Mouse (Mus musculus) adrenal gland, postnatal 25 days (tissue): ENCODE measurements at regions not wholly inside any gene's neighbourhood (a gene's known extent, or its start where the extent isn't known, plus 50 kb on each side); places are given as distances from the start of the nearest gene placed in this dataset.
A peak's percentile ranks its signal among the peaks of the same experiment; 100 is the strongest.

ENCODE experiments used
- DNase-seq: peaks from one replicate; pipeline ENCODE4 v3.0.0; 2021; ENCODE audit warnings: mixed read lengths

DNA sequence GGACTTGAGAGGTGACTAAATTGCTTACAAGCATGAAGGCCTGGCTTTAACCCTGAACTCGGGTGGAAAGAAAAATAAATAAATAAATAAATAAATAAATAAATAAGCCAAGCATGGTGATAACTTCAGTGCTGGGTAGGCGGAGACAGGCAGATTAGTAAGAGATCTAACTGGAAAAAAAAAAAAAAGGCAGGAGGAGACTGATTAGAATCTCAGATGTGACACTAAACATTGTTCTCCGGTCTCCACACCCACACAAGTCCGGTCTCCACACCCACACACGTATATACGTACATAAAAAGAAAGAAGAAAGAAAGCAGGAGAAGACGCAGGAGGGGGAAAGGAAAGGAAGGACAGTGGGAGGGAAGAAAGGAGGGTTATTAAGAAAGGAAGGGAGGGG, 267.8 kb downstream of the Dhx15 start:
- DNase-seq: no peak

- no peak for DNase-seq
Observed at GRCm38 (mm10) chr5:51917812-51918448, 272.4 kb downstream of the Dhx15 start.

- DNase-seq: no peak
Observed at GRCm38 (mm10) chr5:51914731-51915130, 275.6 kb downstream of the Dhx15 start.

DNA sequence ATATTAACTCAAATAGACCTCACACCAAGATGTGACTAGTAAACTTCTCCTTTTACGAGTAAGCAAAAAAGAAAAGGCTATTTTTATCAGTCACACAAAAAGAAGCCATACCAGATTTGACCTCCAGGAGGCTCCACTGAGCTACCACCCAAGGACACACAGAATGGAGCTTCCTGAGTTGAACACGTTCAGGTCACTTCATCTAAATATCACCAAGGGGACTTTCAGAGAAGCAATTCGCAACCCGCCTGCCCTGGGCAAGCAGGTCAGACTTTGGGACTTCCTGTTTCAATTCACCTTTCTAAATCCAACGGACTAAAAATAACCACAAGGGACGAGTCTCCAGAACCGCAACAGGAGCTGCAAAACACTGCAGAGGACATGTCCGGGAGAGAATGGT, 281.5 kb downstream of the Dhx15 start:
- no peak for DNase-seq

DNA sequence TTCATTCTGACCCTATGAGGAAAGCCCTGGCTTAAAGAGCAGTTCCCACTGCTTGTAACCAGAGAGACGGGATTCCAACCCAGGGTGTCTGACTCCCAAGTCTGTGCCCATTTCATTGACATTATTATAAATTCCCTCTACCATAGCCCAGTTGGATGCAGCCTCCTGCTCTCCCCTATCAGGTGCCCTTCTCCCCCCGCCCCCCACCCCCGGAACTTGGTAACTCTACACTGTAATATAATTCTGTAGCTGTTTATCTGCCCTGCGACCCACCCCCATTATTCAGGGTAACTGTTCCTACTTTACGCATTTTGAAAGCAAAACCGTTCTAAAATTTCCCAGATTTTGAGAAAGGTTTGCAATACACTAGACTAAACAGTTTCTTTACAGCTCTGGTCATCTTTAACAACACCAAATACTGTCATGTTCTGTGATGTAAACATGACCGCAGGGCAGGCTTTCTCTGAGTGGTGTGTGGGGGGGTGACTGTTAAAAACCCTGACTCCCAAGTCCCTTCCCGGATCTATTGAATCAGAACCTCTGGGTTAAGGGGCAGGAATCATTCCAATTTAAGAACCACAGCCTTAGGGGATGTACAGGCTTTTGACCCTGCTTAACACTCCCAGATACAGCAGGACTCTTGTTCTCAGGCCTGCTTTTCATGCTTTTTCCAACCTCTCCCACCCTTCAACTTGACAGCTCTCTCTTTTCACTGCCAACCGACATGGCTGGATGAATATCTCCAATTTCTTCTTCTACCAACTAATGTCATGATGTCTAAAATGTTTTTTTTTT, 283.8 kb downstream of the Dhx15 start:
- no peak for DNase-seq

DNA sequence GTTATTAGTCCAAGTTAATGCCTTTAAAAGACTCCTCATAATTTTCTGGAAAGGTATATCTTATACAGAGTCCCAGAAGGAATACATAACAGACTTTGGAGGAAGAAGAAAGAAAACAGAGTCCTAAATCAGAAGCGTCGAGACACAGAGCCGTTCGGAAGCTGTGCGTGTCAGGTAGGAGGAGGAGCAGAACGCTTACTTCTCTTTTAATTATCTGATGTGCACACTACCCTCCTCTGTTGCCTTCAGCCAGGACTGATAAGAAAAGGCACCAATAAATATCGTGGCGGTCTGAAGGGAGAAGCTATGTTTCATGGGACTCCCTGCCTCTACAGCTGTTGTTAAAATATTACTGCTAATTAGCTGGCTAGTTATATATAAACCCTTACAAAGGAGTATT, 296.2 kb downstream of the Dhx15 start:
- DNase-seq: no peak

DNA sequence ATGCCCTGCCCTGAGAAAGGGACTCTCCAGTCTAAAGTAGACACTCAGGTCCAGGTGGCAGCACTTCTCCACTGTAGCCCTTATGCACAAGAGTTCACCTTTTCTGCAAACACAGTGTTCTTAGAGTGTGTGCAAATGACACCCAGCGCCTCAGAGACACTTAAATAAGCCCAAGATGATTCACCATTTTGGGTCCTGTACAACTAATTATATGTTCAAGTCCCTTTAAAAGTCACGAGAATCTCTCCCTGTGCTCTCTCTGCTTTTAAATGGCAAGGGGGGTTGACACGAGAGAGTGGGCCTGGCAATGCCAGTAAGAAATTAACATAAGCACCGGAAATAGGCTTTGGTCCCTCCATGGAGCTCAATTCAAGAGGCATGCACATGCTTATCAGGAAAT, 299.0 kb downstream of the Dhx15 start:
- no peak for DNase-seq

DNA sequence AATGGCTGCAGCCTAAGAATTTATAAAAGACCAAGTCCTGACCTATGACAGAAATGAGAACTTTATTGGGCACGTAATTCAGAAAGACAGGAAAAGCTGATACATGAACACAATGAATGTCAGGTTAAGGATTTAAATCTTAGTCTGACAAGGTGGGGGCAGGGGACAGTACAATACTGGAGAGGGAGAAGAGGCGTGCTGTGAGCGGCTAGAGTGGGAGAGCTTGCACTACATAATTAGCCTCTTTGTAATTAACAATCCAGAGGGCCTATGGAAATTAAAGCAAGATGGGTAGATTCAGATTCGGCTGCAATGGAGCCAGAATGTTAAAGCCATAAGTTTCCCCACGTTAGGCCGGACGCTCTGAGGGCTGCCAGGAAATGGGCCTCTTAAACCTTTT, 301.9 kb downstream of the Dhx15 start:
- no peak for DNase-seq

GRCm38 (mm10) chr5:51882594-51882993, 307.7 kb downstream of the Dhx15 start:
- no peak for DNase-seq

DNA sequence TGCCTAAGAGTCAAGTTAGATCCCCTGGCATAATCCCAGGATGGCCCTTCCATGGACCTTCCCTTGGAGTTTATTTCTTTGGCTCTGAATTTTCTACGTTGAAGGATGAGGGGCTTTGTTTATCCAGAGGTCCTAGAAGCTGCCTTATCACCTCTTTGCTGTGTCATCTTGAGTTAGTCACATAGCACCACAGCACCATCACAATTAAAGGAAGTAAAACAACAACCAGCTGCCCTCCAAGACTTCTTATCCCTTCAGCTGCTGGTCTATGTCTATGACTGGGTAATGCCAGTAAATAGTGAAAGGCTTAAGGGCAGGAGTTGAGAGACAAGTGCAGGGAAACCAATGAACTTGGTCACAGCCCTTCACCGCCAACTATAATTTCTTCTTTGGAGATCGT, 308.1 kb downstream of the Dhx15 start:
- no peak for DNase-seq

DNA sequence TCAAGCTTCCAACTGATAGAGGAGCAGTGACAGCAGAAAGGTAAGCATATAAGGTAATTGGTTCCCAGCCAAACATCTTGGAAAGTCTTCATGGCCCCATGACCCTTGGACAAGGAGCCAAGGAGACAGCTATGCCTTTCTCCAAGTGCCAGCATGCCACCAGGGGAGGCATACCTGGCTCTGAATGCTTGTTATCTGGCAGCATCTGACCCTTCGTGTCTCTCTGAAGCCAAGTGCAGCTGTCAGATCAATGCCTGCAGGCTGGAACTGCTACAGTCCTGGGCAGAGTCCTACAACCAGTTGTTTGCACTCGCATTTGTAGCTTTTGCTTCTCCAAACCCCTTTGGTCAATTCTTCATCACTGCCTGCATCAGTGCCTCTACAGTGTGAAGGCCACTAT, 309.3 kb upstream of the Ppargc1a start:
- DNase-seq: no peak

DNA sequence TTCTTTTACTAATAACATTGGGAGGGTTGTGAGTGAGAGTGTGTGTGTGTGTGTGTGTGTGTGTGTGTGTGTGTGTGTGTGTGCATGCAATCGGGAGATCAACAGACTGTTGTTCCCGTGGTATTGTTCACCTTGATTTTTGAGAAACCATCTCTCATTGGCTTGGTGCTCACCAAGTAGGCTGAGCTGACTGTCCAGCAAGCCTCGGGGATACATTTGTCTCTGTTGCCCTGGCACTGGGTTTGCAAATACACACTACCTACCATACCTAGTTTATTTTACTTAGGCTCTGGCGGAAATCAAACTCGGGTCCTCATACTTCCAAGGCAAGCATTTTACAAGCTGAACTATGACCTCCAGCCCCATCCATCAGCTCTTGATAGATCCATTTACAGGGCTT, 306.0 kb upstream of the Ppargc1a start:
- DNase-seq: no peak

DNA sequence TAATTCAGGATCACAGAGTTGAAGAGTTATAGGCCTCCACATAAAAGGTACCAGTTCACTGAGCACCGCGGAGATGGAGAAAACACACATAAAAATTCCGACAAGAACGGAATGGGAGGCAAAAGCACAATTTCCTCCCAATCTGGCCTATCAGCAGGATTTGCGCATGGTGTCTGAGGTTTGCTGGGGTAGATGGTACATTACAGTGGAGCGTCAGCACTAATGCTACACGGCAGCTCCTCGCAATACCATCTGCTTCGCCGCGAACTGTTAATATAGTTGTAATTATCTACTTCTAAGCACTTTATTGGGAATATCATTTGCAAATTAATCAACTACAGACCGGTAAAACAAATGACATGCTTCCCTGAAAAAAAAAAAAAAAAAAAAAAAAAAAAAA, 304.2 kb upstream of the Ppargc1a start:
- no peak for DNase-seq

GRCm38 (mm10) chr5:51868223-51868713, 300.7 kb upstream of the Ppargc1a start:
- peak; percentile 24 for DNase-seq

DNA sequence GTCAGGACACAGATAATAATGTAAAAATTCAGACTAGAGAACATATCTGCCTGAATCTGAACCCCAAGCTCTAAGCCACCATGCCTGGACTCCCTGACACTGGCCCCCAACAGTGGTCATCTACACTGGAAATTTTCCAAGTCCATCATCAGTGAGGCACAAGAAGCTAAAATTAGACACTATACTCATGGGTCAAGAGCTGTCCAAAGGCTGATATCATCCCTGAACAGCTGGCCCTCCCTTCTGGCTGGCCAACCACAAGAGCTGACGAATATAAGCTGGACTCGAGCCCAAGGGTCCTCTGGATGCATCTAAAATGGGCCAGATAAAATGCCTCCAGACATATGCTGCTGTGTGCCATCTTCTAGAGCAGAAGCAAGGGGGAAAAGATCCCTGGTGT, 298.5 kb upstream of the Ppargc1a start:
- no peak for DNase-seq

GRCm38 (mm10) chr5:51860496-51860895, 293.0 kb upstream of the Ppargc1a start:
- DNase-seq: no peak

- no peak for DNase-seq
Observed at GRCm38 (mm10) chr5:51853456-51854124, 286.1 kb upstream of the Ppargc1a start.

GRCm38 (mm10) chr5:51850091-51850490, 282.6 kb upstream of the Ppargc1a start:
- DNase-seq: no peak

GRCm38 (mm10) chr5:51849236-51849635, 281.7 kb upstream of the Ppargc1a start:
- no peak for DNase-seq

GRCm38 (mm10) chr5:51842189-51842588, 274.7 kb upstream of the Ppargc1a start:
- no peak for DNase-seq

DNA sequence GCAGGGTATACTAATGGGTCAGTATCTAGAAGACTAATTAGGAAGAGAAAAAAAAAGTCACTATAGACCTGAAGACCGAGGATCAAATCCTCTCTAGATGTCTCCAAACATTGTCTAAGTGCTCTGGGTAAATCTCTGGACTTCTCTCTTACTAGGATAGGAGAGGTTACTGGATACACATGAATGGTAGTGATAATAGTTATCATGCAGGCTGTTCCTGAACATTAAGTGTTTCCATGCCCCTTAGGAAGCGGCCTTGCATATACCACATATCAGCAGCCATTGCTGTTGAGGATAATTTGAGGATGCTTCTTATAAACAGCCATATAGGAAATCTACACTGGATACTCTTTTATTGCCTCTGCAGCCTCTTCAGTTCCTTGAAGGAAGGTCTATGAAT, 274.2 kb upstream of the Ppargc1a start:
- DNase-seq: no peak

- no peak for DNase-seq
Observed at GRCm38 (mm10) chr5:51840638-51841329, 273.3 kb upstream of the Ppargc1a start.

- no peak for DNase-seq
Observed at GRCm38 (mm10) chr5:51839292-51839691, 271.8 kb upstream of the Ppargc1a start.
